Mouse (Mus musculus): ENCODE measurements at regions not wholly inside any gene's neighbourhood (a gene's known extent, or its start where the extent isn't known, plus 50 kb on each side); places are given as distances from the start of the nearest gene placed in this dataset.

- Histone ChIP-seq H3K9me3 (replicated peaks; ENCODE audit: insufficient read depth, low read length) (no peaks in the 10 kb centered on the region), H3K4me1 (ENCODE audit: control insufficient read depth in 1 of 2, insufficient read depth in 2 of 2, low read length in 2 of 2) (no peaks in the 10 kb centered on the region)
- TF ChIP-seq SMC3 (IDR thresholded peaks at IDR 0.05; ENCODE audit: low read depth, low read length): no peak
- TF ChIP-seq USF2 (IDR thresholded peaks at IDR 0.05; ENCODE audit: borderline replicate concordance in 1 of 2, insufficient read depth in 1 of 2, low read depth in 1 of 2, low read length in 2 of 2): no peak
- no peak for TF ChIP-seq ZMIZ1 (IDR thresholded peaks at IDR 0.05; ENCODE audit: low read depth, low read length)
- TF ChIP-seq TBP (IDR thresholded peaks at IDR 0.05; ENCODE audit: low read depth, low read length): no peak
- no peak for TF ChIP-seq NELFE (IDR thresholded peaks at IDR 0.05; ENCODE audit: low read depth, low read length)
- no peak for TF ChIP-seq NRF1 (IDR thresholded peaks at IDR 0.05; ENCODE audit: insufficient read depth, low read depth, low read length, poor library complexity, severe bottlenecking)
- no peak for TF ChIP-seq ZC3H11A (IDR thresholded peaks at IDR 0.05; ENCODE audit: low read depth, low read length)
- TF ChIP-seq RAD21 (IDR thresholded peaks at IDR 0.05; ENCODE audit: low read depth, low read length): no peak
- TF ChIP-seq ETS1 (IDR thresholded peaks at IDR 0.05; ENCODE audit: low read depth, low read length): no peak
- TF ChIP-seq CTCF (IDR thresholded peaks at IDR 0.05 in 2 of 3, conservative IDR thresholded peaks at IDR 0.05 in 1 of 3; ENCODE audit: control insufficient read depth in 1 of 3, insufficient read depth in 1 of 3, low read depth in 2 of 3, low read length in 3 of 3, poor library complexity in 1 of 3, severe bottlenecking in 1 of 3): no peak
- TF ChIP-seq USF1 (IDR thresholded peaks at IDR 0.05; ENCODE audit: low read depth, low read length): no peak
- no peak for TF ChIP-seq POLR2AphosphoS2 (IDR thresholded peaks at IDR 0.05; ENCODE audit: low read length)
- no peak for TF ChIP-seq POLR2A (IDR thresholded peaks at IDR 0.05; ENCODE audit: control insufficient read depth in 1 of 2, insufficient read depth in 1 of 2, low read depth in 1 of 2, low read length in 2 of 2, poor library complexity in 1 of 2)
- TF ChIP-seq MEF2A (IDR thresholded peaks at IDR 0.05; ENCODE audit: extremely low read depth, insufficient replicate concordance, low read depth, low read length, poor library complexity, severe bottlenecking): no peak
- no peak for TF ChIP-seq BHLHE40 (IDR thresholded peaks at IDR 0.05; ENCODE audit: borderline replicate concordance, low read depth, low read length)
Measured at GRCm38 (mm10) chr8:127690792-127691191, 627.1 kb downstream of the Pard3 start.

GRCm38 (mm10) chr8:127698404-127698803 is 634.7 kb downstream of the Pard3 start:
- TF ChIP-seq MAX (IDR thresholded peaks at IDR 0.05; ENCODE audit: low read length): no peak
- TF ChIP-seq MYC (IDR thresholded peaks at IDR 0.05; ENCODE audit: low read depth, low read length): no peak
- no peak for TF ChIP-seq NRF1 (IDR thresholded peaks at IDR 0.05; ENCODE audit: insufficient read depth, low read depth, low read length, poor library complexity, severe bottlenecking)
- TF ChIP-seq TAL1 (IDR thresholded peaks at IDR 0.05; ENCODE audit: low read length): no peak
- TF ChIP-seq CTCF (IDR thresholded peaks at IDR 0.05 in 2 of 3, conservative IDR thresholded peaks at IDR 0.05 in 1 of 3; ENCODE audit: control insufficient read depth in 1 of 3, insufficient read depth in 1 of 3, low read depth in 2 of 3, low read length in 3 of 3, poor library complexity in 1 of 3, severe bottlenecking in 1 of 3): no peak
- TF ChIP-seq ETS1 (IDR thresholded peaks at IDR 0.05; ENCODE audit: low read depth, low read length): no peak
- Histone ChIP-seq H3K9me3 (replicated peaks; ENCODE audit: insufficient read depth, low read length) (no peaks in the 10 kb centered on the region), H3K27ac (ENCODE audit: control insufficient read depth, low read depth, low read length) (no peak overlapping the region), H3K4me3 (ENCODE audit: control insufficient read depth in 1 of 2, insufficient read depth in 1 of 2, low read depth in 2 of 2, low read length in 2 of 2) (no peak overlapping the region), H3K36me3 (ENCODE audit: control insufficient read depth in 1 of 2, insufficient read depth in 2 of 2, low read length in 2 of 2) (no peaks in the 10 kb centered on the region), H3K27me3 (ENCODE audit: control insufficient read depth in 1 of 2, insufficient read depth in 2 of 2, low read length in 2 of 2) (peaks cover 0 to 1% of the 10 kb centered on the region in 2 experiments; a peak in 1 of 4 replicates), H3K4me1 (ENCODE audit: control insufficient read depth in 1 of 2, insufficient read depth in 2 of 2, low read length in 2 of 2) (no peaks in the 10 kb centered on the region), H3K79me2 (ENCODE audit: control insufficient read depth, insufficient read depth, low read length, poor library complexity) (no peaks in the 10 kb centered on the region), H3K9ac (ENCODE audit: control insufficient read depth, low read depth, low read length, poor library complexity, severe bottlenecking) (no peak overlapping the region)
- DNase-seq (ENCODE audit: low read depth, low spot score): no peak

More at GRCm38 (mm10) chr8:127690792-127691191, 627.1 kb downstream of the Pard3 start:
- Histone ChIP-seq H3K27ac (ENCODE audit: control insufficient read depth, low read depth, low read length) (no peak overlapping the region), H3K4me3 (ENCODE audit: control insufficient read depth in 1 of 2, insufficient read depth in 1 of 2, low read depth in 2 of 2, low read length in 2 of 2) (no peak overlapping the region), H3K27me3 (ENCODE audit: control insufficient read depth in 1 of 2, insufficient read depth in 2 of 2, low read length in 2 of 2) (no peaks in the 10 kb centered on the region), H3K79me2 (ENCODE audit: control insufficient read depth, insufficient read depth, low read length, poor library complexity) (no peaks in the 10 kb centered on the region), H3K36me3 (ENCODE audit: control insufficient read depth in 1 of 2, insufficient read depth in 2 of 2, low read length in 2 of 2) (no peaks in the 10 kb centered on the region), H3K9ac (ENCODE audit: control insufficient read depth, low read depth, low read length, poor library complexity, severe bottlenecking) (no peak overlapping the region)
- DNase-seq (ENCODE audit: low read depth, low spot score): no peak
